22 mouse cellular contexts compared by ENCODE assay signal in genomic region chr13:101418272-101418671, GRCm38 (mm10).
A peak's percentile ranks its signal among the peaks of the same experiment; 100 is the strongest.
DNase-seq lines count a peak whose midpoint lies in the region; ATAC-seq lines count a peak whose summit lies in the region.
"Had no signal": no experiment of that assay in that cellular context is flagged by ENCODE, and none has a peak within 500 bp of the region (broad histone marks: within the 10 kb centered on the region; RNA-seq: fewer than 3 reads in every experiment).

No protein-coding gene starts in this region.

- 56% methylated on average over 6 of the region's 6 CpGs for WGBS in heart, embryonic 11.5 days (ENCODE audit: insufficient replicate concordance)
- 34% methylated on average over 6 of the region's 6 CpGs for WGBS in heart, embryonic 15.5 days

- H3K9ac ChIP-seq in heart, embryonic 11.5 days (ENCODE audit: low read depth, low read length): no peak overlapping the region
- H3K9ac ChIP-seq in heart, embryonic 15.5 days: no peak overlapping the region
- H3K9ac ChIP-seq: embryonic facial prominence, embryonic 15.5 days; hindbrain, embryonic 12.5 days had no signal

- DNase-seq in heart, postnatal 4 days: no peak
- no peak for DNase-seq in heart, adult 8-10 months (ENCODE audit: low spot score)
- DNase-seq in thymus, postnatal 4 days: peak; percentile 9
- DNase-seq in thymus, postnatal 10 days (ENCODE audit: low spot score in 2 of 2): no peak
- DNase-seq in Muller cell, postnatal 12 days (ENCODE audit: inconsistent ontology term): no peak
- DNase-seq: adrenal gland, adult 8-10 months; cerebellum, adult 11 months; cerebellum, adult 8-10 months; cerebellum, postnatal 14 days; embryo, embryonic 11 days; gastrocnemius, postnatal 36 days; kidney, adult 8-10 months had no signal

- peaks cover 3% of the 10 kb centered on the region for H3K4me1 ChIP-seq in heart, embryonic 11.5 days (ENCODE audit: control insufficient read depth, insufficient read depth, low read length)
- peaks cover 17% of the 10 kb centered on the region for H3K4me1 ChIP-seq in heart, embryonic 15.5 days (replicated peaks)
- H3K4me1 ChIP-seq: embryonic facial prominence, embryonic 15.5 days; hindbrain, embryonic 12.5 days had no signal

- ATAC-seq in heart, embryonic 11.5 days (replicated peaks; ENCODE audit: insufficient number of reproducible peaks, low FRiP score, low TSS enrichment): no peak
- no peak for ATAC-seq in heart, embryonic 15.5 days (replicated peaks; ENCODE audit: insufficient number of reproducible peaks, insufficient read depth, low FRiP score, low read depth)
- ATAC-seq: forebrain, embryonic 14.5 days; hindbrain, embryonic 16.5 days; inflammation-experienced regulatory T-cells, adult 6 months; intestine, postnatal 0 days had no signal

- H3K4me3 ChIP-seq in heart, embryonic 11.5 days (ENCODE audit: low read depth, low read length): no peak overlapping the region
- no peak overlapping the region for H3K4me3 ChIP-seq in heart, embryonic 15.5 days
- H3K4me3 ChIP-seq: embryonic facial prominence, embryonic 15.5 days; erythroblast, embryonic 14.5 days; forebrain, embryonic 10.5 days; hindbrain, embryonic 12.5 days had no signal

- no peak overlapping the region for H3K27ac ChIP-seq in heart, embryonic 11.5 days (ENCODE audit: low read depth, low read length)
- peak overlapping the region; percentile 47; the same call in 1 of the 2 replicates for H3K27ac ChIP-seq in heart, embryonic 15.5 days
- H3K27ac ChIP-seq: embryonic facial prominence, embryonic 15.5 days; forebrain, embryonic 10.5 days; hindbrain, embryonic 12.5 days had no signal

- no peaks in the 10 kb centered on the region for H3K27me3 ChIP-seq in heart, embryonic 11.5 days (ENCODE audit: control insufficient read depth, insufficient read depth, low read length)
- no peaks in the 10 kb centered on the region for H3K27me3 ChIP-seq in heart, embryonic 15.5 days
- H3K27me3 ChIP-seq: embryonic facial prominence, embryonic 15.5 days; hindbrain, embryonic 12.5 days had no signal

- H3K4me2 ChIP-seq in heart, embryonic 11.5 days: peak overlapping the region; percentile 6; the same call in 1 of the 2 replicates
- H3K4me2 ChIP-seq in heart, embryonic 15.5 days: peak overlapping the region; percentile 13; the same call in 1 of the 2 replicates
- H3K4me2 ChIP-seq: embryonic facial prominence, embryonic 15.5 days; hindbrain, embryonic 12.5 days had no signal

- H3K36me3 ChIP-seq in heart, embryonic 11.5 days (ENCODE audit: control insufficient read depth, insufficient read depth, low read length): no peaks in the 10 kb centered on the region
- H3K36me3 ChIP-seq in heart, embryonic 15.5 days: no peaks in the 10 kb centered on the region
- H3K36me3 ChIP-seq: embryonic facial prominence, embryonic 15.5 days; forebrain, embryonic 10.5 days; hindbrain, embryonic 12.5 days had no signal

- H3K9me3 ChIP-seq in heart, embryonic 11.5 days (replicated peaks; ENCODE audit: control insufficient read depth, low read length): no peaks in the 10 kb centered on the region
- no peaks in the 10 kb centered on the region for H3K9me3 ChIP-seq in heart, embryonic 15.5 days (replicated peaks)
- H3K9me3 ChIP-seq: embryonic facial prominence, embryonic 15.5 days; forebrain, embryonic 10.5 days; hindbrain, embryonic 12.5 days had no signal
